Mouse (Mus musculus) olfactory bulb, adult 2 months (tissue): ENCODE measurements at regions not wholly inside any gene's neighbourhood (a gene's known extent, or its start where the extent isn't known, plus 50 kb on each side); places are given as distances from the start of the nearest gene placed in this dataset.

ENCODE experiments used
- CTCF ChIP-seq: fragments of 200-500 bp; IDR thresholded peaks from 2 replicates; pipeline ENCODE4 v1.5.1; 2012; ENCODE audit warnings: low read depth, mild to moderate bottlenecking, low read length, moderate library complexity; ENCODE audit not compliant: insufficient read depth
- POLR2A ChIP-seq: fragments of 200-500 bp; IDR thresholded peaks from 2 replicates; pipeline ENCODE4 v1.6.1; 2012; ENCODE audit warnings: mild to moderate bottlenecking, low read depth, low read length, moderate library complexity; ENCODE audit not compliant: insufficient read depth

GRCm38 (mm10) chr1:73855306-73855705 lies 268.9 kb downstream of the Tns1 start:
- TF ChIP-seq POLR2A (no peak), CTCF (no peak)
